Mouse (Mus musculus) thymus, postnatal 4 days (tissue): ENCODE measurements at regions not wholly inside any gene's neighbourhood (a gene's known extent, or its start where the extent isn't known, plus 50 kb on each side); places are given as distances from the start of the nearest gene placed in this dataset.
A peak's percentile ranks its signal among the peaks of the same experiment; 100 is the strongest.

Experiments used
- DNase-seq: peaks from one replicate; pipeline ENCODE4 v3.0.0; 2021

GRCm38 (mm10) chr15:97620261-97620660, 85.4 kb downstream of the Rpap3 start:
- DNase-seq = no peak

- no peak for DNase-seq
Measured at GRCm38 (mm10) chr15:97619764-97620163, 85.9 kb downstream of the Rpap3 start.

GRCm38 (mm10) chr15:97612325-97612724, 93.3 kb downstream of the Rpap3 start:
- no peak for DNase-seq

GRCm38 (mm10) chr15:97610767-97611166, 94.9 kb downstream of the Rpap3 start:
- no peak for DNase-seq

- no peak for DNase-seq
Measured at GRCm38 (mm10) chr15:97609496-97609895, 96.1 kb downstream of the Rpap3 start.

GRCm38 (mm10) chr15:97608651-97609050, 97.0 kb downstream of the Rpap3 start:
- no peak for DNase-seq

- no peak for DNase-seq
Measured at GRCm38 (mm10) chr15:97607617-97608206, 97.9 kb downstream of the Rpap3 start.

- peak; percentile 49 for DNase-seq
Measured at GRCm38 (mm10) chr15:97606630-97607381, 98.8 kb downstream of the Rpap3 start.

GRCm38 (mm10) chr15:97606232-97606629, 99.4 kb downstream of the Rpap3 start:
- DNase-seq = no peak

GRCm38 (mm10) chr15:97605791-97606190, 99.8 kb downstream of the Rpap3 start:
- no peak for DNase-seq

- no peak for DNase-seq
Measured at GRCm38 (mm10) chr15:97603492-97603891, 102.1 kb downstream of the Rpap3 start.

GRCm38 (mm10) chr15:97598270-97598669, 107.4 kb downstream of the Rpap3 start:
- no peak for DNase-seq

GRCm38 (mm10) chr15:97596514-97597081, 109.0 kb downstream of the Rpap3 start:
- no peak for DNase-seq

GRCm38 (mm10) chr15:97595284-97595796, 110.3 kb downstream of the Rpap3 start:
- no peak for DNase-seq

GRCm38 (mm10) chr15:97593781-97594600, 111.6 kb downstream of the Rpap3 start:
- DNase-seq = no peak

- DNase-seq = no peak
Measured at GRCm38 (mm10) chr15:97592786-97593185, 112.8 kb downstream of the Rpap3 start.

- no peak for DNase-seq
Measured at GRCm38 (mm10) chr15:97591406-97591805, 114.2 kb downstream of the Rpap3 start.

GRCm38 (mm10) chr15:97590732-97591292, 114.8 kb downstream of the Rpap3 start:
- no peak for DNase-seq

- no peak for DNase-seq
Measured at GRCm38 (mm10) chr15:97587571-97588205, 117.9 kb downstream of the Rpap3 start.

- DNase-seq = peak; percentile 91
Measured at GRCm38 (mm10) chr15:97581724-97582154, 123.9 kb downstream of the Rpap3 start.

GRCm38 (mm10) chr15:97580726-97581125, 124.9 kb downstream of the Rpap3 start:
- no peak for DNase-seq

GRCm38 (mm10) chr15:97578046-97578445, 127.6 kb downstream of the Rpap3 start:
- peak; percentile 35 for DNase-seq
